Mouse (Mus musculus): ENCODE measurements around the gene Tent5c. TPM values are rescaled to one million over a fixed set of nuclear protein-coding genes. Genes with fewer than 3 reads are reported as not detected.
A peak's percentile ranks its signal among the peaks of the same experiment; 100 is the strongest.

The Tent5c gene
- polyA plus RNA-seq, 1 experiment = 0.67 TPM

- Histone ChIP-seq H3K27ac (ENCODE audit: insufficient read depth, low read length) (no peak overlapping the region), H3K4me3 (ENCODE audit: insufficient read depth, low read length) (peak overlapping the region; percentile 56), H3K4me1 (ENCODE audit: control insufficient read depth, insufficient read depth, low read length) (no peaks in the 10 kb centered on the region)
- TF ChIP-seq POLR2A (IDR thresholded peaks at IDR 0.05; ENCODE audit: low read depth, low read length) = no peak
- no peak for TF ChIP-seq CTCF (IDR thresholded peaks at IDR 0.05; ENCODE audit: borderline replicate concordance, insufficient read depth, low read length)
These were observed 632 bp downstream of the Tent5c start for GRCm38 (mm10) chr3:100488251-100489132.

GRCm38 (mm10) chr3:100487046-100487445 is 2.1 kb downstream of the Tent5c start:
- no peak overlapping the region for H3K4me3 ChIP-seq (ENCODE audit: insufficient read depth, low read length)
- H3K27ac ChIP-seq (ENCODE audit: insufficient read depth, low read length) = no peak overlapping the region

DNA sequence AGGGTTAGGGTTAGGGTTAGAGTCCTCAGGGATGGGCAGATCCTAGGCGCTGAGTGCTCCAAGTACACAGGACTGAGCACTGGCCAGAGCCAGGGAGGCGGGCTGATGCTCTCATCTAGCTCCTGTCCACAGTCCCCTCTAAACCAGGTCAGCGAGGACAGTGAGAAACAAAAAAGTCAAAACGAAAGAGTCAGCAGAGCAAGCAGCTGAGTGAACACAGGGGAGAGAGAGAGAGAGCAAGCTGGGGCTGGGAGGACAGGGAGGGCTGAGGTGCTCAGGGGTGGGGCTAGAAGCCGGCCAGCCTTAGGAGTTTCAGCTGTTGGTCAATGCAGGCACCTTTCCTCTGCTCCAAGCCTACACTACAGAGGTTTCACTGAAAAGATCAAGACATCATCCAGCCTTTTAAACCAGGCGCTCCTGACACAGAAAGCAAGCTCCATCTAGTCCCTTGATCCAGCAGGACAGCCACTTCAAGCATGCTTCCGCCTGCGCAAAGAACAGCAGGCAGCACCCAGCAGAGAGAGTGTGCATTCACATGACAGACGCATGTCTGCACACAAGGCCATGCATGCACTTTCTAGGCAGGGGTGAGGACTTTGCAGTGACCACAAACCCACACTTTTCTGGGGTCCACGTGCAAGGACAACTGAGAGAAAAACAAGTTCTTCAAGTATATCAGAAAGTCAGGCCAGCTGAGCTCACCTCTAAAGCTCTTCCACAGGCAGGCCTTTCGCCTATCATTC is 3.6 kb downstream of the Tent5c start:
- H3K4me3 ChIP-seq (ENCODE audit: insufficient read depth, low read length) = no peak overlapping the region
- no peak for TF ChIP-seq CTCF (IDR thresholded peaks at IDR 0.05; ENCODE audit: borderline replicate concordance, insufficient read depth, low read length)
- TF ChIP-seq POLR2A (IDR thresholded peaks at IDR 0.05; ENCODE audit: low read depth, low read length) = no peak
- no peaks in the 10 kb centered on the region for H3K4me1 ChIP-seq (ENCODE audit: control insufficient read depth, insufficient read depth, low read length)
- H3K27ac ChIP-seq (ENCODE audit: insufficient read depth, low read length) = no peak overlapping the region

More at GRCm38 (mm10) chr3:100487046-100487445, 2.1 kb downstream of the Tent5c start:
- no peaks in the 10 kb centered on the region for H3K4me1 ChIP-seq (ENCODE audit: control insufficient read depth, insufficient read depth, low read length)
- no peak for TF ChIP-seq POLR2A (IDR thresholded peaks at IDR 0.05; ENCODE audit: low read depth, low read length)
- TF ChIP-seq CTCF (IDR thresholded peaks at IDR 0.05; ENCODE audit: borderline replicate concordance, insufficient read depth, low read length) = no peak

DNA sequence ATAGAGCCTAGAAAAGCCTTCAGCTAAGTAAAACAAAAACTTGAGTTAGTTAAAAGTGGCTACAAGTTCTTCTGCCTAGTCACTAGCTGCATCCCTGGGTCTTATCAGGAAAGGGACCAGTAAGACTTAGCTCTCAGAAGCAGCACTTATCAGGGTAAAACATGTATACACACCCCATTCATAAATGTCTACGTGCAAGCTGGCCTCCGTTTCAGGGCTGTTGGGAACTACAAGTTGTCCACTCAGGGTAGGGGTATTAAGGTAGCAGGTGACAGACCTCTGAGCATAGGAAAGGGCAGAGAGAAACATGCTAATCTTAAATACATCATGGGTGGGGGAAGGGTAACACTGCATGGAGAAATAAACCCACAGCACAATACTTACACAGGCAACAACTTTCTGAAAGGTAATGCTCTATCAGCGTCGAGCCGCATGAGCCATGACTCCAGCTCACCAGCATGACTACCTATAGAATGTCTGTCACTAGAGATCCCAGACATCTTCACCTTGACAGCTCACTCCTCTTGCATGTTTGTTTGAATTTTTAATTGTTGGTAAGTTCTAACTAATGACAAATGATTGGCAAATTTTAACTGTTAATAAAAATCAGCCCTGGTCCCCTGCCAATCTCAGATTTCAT is 6.0 kb downstream of the Tent5c start:
- no peak overlapping the region for H3K4me3 ChIP-seq (ENCODE audit: insufficient read depth, low read length)
- TF ChIP-seq CTCF (IDR thresholded peaks at IDR 0.05; ENCODE audit: borderline replicate concordance, insufficient read depth, low read length) (no peak), POLR2A (IDR thresholded peaks at IDR 0.05; ENCODE audit: low read depth, low read length) (no peak)

DNA sequence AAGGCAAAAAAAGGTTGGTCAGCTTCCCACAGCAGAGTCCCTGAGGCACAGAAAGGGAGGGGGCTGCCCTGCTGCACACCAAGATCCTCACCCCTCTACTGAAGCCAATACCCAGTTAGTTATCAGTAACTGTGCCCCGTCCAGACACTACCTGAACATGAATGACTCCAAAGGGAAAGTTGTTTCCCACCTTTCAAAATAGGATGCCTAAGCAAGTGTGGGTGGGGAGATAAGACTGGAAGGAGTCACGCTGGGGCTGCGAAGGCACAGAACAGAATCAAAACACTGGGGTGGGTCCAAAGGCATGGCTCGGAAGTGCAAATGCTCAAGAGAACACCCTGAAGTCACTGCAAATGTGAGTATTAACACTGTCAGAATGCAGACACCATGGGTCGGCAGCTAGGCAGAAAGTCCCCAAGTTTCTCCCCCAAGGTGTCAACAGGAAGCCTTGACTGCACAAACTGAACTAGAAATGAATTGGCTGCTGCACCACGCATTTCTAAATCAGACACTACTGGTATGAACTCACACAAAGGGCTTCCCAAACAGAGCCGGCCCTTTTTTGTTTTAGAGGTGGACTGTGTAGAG is 6.7 kb downstream of the Tent5c start:
- H3K27ac ChIP-seq (ENCODE audit: insufficient read depth, low read length) = no peak overlapping the region
- TF ChIP-seq POLR2A (IDR thresholded peaks at IDR 0.05; ENCODE audit: low read depth, low read length) (no peak), CTCF (IDR thresholded peaks at IDR 0.05; ENCODE audit: borderline replicate concordance, insufficient read depth, low read length) (no peak)
- no peak overlapping the region for H3K4me3 ChIP-seq (ENCODE audit: insufficient read depth, low read length)
- H3K4me1 ChIP-seq (ENCODE audit: control insufficient read depth, insufficient read depth, low read length) = no peaks in the 10 kb centered on the region

More for the DNA sequence above, 6.0 kb downstream of the Tent5c start:
- no peak overlapping the region for H3K27ac ChIP-seq (ENCODE audit: insufficient read depth, low read length)
- H3K4me1 ChIP-seq (ENCODE audit: control insufficient read depth, insufficient read depth, low read length) = no peaks in the 10 kb centered on the region

DNA sequence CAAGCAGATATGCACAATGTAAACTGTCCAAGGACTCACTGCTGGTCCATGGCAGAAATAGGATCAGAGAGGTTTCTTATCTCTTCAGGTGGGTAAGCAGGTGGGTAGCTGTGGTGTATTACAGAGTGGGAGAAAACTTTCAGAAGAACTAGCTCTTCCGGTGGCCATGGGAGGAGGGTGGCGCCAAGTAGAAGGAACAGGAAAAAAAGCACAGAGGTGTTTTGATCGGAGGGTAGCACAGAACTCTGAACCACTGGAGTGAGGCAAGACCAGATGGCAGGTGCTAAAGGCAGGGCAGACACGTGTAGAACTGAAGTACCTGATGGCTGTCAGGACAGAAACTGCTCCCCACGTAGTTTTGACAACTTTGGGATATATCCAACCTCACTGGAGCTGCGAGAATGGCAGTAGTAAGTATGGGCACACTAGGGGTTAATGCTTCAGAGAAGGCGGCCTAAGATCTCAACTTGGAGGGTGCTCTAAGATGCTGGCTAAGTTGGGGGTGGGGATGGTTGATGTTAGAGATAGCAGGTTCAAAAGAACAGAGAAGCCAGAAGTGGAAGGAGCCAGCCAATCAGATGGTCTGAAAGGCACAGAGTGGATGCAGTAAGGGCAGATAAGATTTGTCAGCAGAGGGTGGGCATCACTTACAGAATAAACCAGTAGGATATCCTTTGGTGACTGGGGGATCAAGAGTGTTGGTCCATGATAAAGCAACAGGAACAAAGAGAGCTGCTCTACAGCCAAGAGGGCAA is 8.7 kb downstream of the Tent5c start:
- Histone ChIP-seq H3K4me3 (ENCODE audit: insufficient read depth, low read length) (no peak overlapping the region), H3K4me1 (ENCODE audit: control insufficient read depth, insufficient read depth, low read length) (no peaks in the 10 kb centered on the region), H3K27ac (ENCODE audit: insufficient read depth, low read length) (no peak overlapping the region)
- TF ChIP-seq CTCF (IDR thresholded peaks at IDR 0.05; ENCODE audit: borderline replicate concordance, insufficient read depth, low read length) (no peak), POLR2A (IDR thresholded peaks at IDR 0.05; ENCODE audit: low read depth, low read length) (no peak)

DNA sequence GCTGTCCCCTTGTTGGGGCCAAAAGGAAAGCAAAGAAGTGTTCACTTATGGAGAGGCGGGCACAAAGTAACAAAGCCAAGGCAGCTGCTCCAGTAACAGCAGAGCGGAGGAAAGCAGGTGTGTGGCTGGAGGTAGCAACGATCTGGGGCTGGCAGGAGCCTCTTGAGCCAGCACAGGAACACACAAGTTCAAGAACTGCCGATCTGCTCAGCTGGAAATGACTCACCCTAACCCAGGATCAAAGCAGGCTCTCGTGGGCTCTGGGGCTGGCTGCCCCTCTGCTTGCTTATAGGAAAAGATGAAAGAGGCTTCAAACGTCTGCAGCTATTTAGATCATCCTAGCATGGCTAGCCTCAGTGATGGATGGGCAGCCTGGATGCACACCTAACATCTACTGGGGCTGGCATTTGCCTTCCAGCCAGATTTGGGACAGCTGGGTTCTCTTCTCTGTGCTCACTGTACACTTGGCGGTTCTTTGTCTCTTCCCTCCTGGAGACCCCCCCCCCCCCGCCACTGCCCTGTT is 14.1 kb downstream of the Tent5c start:
- H3K4me3 ChIP-seq (ENCODE audit: insufficient read depth, low read length) = no peak overlapping the region
- H3K27ac ChIP-seq (ENCODE audit: insufficient read depth, low read length) = no peak overlapping the region
- TF ChIP-seq POLR2A (IDR thresholded peaks at IDR 0.05; ENCODE audit: low read depth, low read length) (no peak), CTCF (IDR thresholded peaks at IDR 0.05; ENCODE audit: borderline replicate concordance, insufficient read depth, low read length) (no peak)
- H3K4me1 ChIP-seq (ENCODE audit: control insufficient read depth, insufficient read depth, low read length) = no peaks in the 10 kb centered on the region

DNA sequence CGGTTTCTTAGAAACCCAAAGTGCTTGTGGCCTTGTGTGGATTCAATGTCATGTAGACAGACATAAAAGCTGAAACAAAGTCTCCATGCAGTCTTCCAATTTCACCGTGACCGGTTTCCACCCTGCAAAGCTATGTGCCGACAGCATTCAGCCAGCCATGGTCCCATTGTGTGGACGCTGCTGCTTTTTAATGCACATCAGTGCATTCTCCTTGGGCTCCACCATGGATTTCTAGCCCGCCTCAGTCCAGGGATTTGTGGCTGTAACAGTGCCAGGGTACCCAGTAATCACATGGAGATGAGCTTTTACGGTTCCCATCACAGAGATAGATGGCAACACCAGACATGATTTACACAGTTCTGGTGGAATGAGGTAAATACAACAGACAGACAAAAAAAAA is 14.6 kb downstream of the Tent5c start:
- TF ChIP-seq POLR2A (IDR thresholded peaks at IDR 0.05; ENCODE audit: low read depth, low read length) (no peak), CTCF (IDR thresholded peaks at IDR 0.05; ENCODE audit: borderline replicate concordance, insufficient read depth, low read length) (no peak)
- H3K27ac ChIP-seq (ENCODE audit: insufficient read depth, low read length) = no peak overlapping the region
- H3K4me1 ChIP-seq (ENCODE audit: control insufficient read depth, insufficient read depth, low read length) = no peaks in the 10 kb centered on the region
- H3K4me3 ChIP-seq (ENCODE audit: insufficient read depth, low read length) = no peak overlapping the region

All from embryonic fibroblast, embryonic 13.5 days (primary cell).